Mouse (Mus musculus) adrenal gland, postnatal 4 days (tissue): ENCODE results near the gene Rundc1. TPM values are rescaled to one million over a fixed set of nuclear protein-coding genes. Genes with fewer than 3 reads are reported as not detected.
"Not testable (repeated sequence)": the region's sequence is repeated elsewhere in the genome, so short reads cannot be mapped to it uniquely, and the experiment has no call there.

Experiments
- DNase-seq, 2 experiments: peaks; one replicate each; pipeline ENCODE4 v3.0.0; 2021 to 2022; ENCODE audit warnings: low spot score in 2 of 2, mixed read lengths in 2 of 2
- total RNA-seq, 2 experiments: library from RNA; stranded (reverse); gene quantifications; 2 replicates each; pipeline ENCODE4 v1.2.3; 2021

Gene Rundc1
- total RNA-seq, 2 experiments from 2014 or later: 20.1 to 22.0 TPM

GRCm38 (mm10) chr11:101465101-101465868 lies 40.4 kb downstream of the Rundc1 start:
- DNase-seq: peak in 1 of 2 experiments; percentile 48

GRCm38 (mm10) chr11:101465869-101466551 lies 41.1 kb downstream of the Rundc1 start, which contains the start of gene Vat1:
TSS of gene Vat1 (minus strand) at chr11:101466230.
- peak; percentile 41 to 53 for DNase-seq

- not testable (repeated sequence) for DNase-seq
Observed at GRCm38 (mm10) chr11:101466552-101466950, 41.7 kb downstream of the Rundc1 start.

GRCm38 (mm10) chr11:101467477-101468262 lies 42.8 kb downstream of the Rundc1 start:
- peak; percentile 44 for DNase-seq

- DNase-seq: no peak
Observed at GRCm38 (mm10) chr11:101468263-101468688, 43.4 kb downstream of the Rundc1 start.

- DNase-seq: no peak
Observed at GRCm38 (mm10) chr11:101468731-101469130, 43.8 kb downstream of the Rundc1 start.

GRCm38 (mm10) chr11:101469155-101469554 lies 44.3 kb downstream of the Rundc1 start:
- DNase-seq: no peak

- no peak for DNase-seq
Observed at GRCm38 (mm10) chr11:101470206-101470605, 45.3 kb downstream of the Rundc1 start.

GRCm38 (mm10) chr11:101471926-101472325 lies 47.0 kb downstream of the Rundc1 start:
- no peak for DNase-seq

GRCm38 (mm10) chr11:101472336-101472735 lies 47.5 kb downstream of the Rundc1 start:
- DNase-seq: no peak

- DNase-seq: not testable (repeated sequence)
Observed at GRCm38 (mm10) chr11:101473686-101474085, 48.8 kb downstream of the Rundc1 start.

GRCm38 (mm10) chr11:101474298-101474697 lies 49.4 kb downstream of the Rundc1 start:
- no peak for DNase-seq

- DNase-seq: not testable (repeated sequence)
Observed at GRCm38 (mm10) chr11:101476361-101476760, 51.5 kb downstream of the Rundc1 start.

- DNase-seq: no peak
Observed at GRCm38 (mm10) chr11:101477194-101477551, 52.3 kb downstream of the Rundc1 start.

- no peak for DNase-seq
Observed at GRCm38 (mm10) chr11:101477552-101478211, 52.8 kb downstream of the Rundc1 start.

- DNase-seq: no peak
Observed at GRCm38 (mm10) chr11:101479171-101479635, 54.3 kb downstream of the Rundc1 start.

GRCm38 (mm10) chr11:101480912-101481311 lies 56.0 kb downstream of the Rundc1 start:
- DNase-seq: no peak

- DNase-seq: no peak
Observed at GRCm38 (mm10) chr11:101483804-101484203, 58.9 kb downstream of the Rundc1 start.

GRCm38 (mm10) chr11:101484245-101484644 lies 59.4 kb downstream of the Rundc1 start:
- DNase-seq: no peak

- no peak for DNase-seq
Observed at GRCm38 (mm10) chr11:101484814-101485213, 59.9 kb downstream of the Rundc1 start.
